Mouse (Mus musculus) kidney, embryonic 15.5 days (tissue): Measurements from ENCODE around the gene Amph. TPM values are rescaled to one million over a fixed set of nuclear protein-coding genes. Genes with fewer than 3 reads are reported as not detected.

Source experiments
- ATAC-seq: fragments of 200-750 bp; cut with Nextera tagmentation; replicated peaks from 2 replicates; pipeline ENCODE4 v1.8.0; 2017; ENCODE audit warnings: moderate TSS enrichment; ENCODE audit not compliant: low FRiP score
- H3K27ac ChIP-seq: fragments of 300-500 bp; sonication (generic); 2 replicates; pipeline ENCODE4 v1.5.1; 2015; ENCODE audit warnings: mild to moderate bottlenecking, inconsistent platforms
- H3K27me3 ChIP-seq: fragments of 300-500 bp; sonication (generic); 2 replicates; pipeline ENCODE4 v1.6.1; 2015; ENCODE audit warnings: inconsistent platforms
- H3K36me3 ChIP-seq: fragments of 300-500 bp; sonication (generic); 2 replicates; pipeline ENCODE4 v1.6.1; 2015; ENCODE audit warnings: inconsistent platforms
- H3K4me1 ChIP-seq: fragments of 300-500 bp; sonication (generic); 2 replicates; pipeline ENCODE4 v1.6.1; 2015; ENCODE audit warnings: inconsistent platforms
- H3K4me2 ChIP-seq: fragments of 300-500 bp; sonication (generic); 2 replicates; pipeline ENCODE4 v1.6.1; 2015; ENCODE audit warnings: moderate library complexity, mild to moderate bottlenecking, inconsistent platforms
- H3K4me3 ChIP-seq: fragments of 300-500 bp; sonication (generic); replicated peaks from 2 replicates; pipeline ENCODE4 v1.5.1; 2015; ENCODE audit warnings: mild to moderate bottlenecking, inconsistent platforms
- H3K9ac ChIP-seq: fragments of 300-500 bp; sonication (generic); 2 replicates; pipeline ENCODE4 v1.6.1; 2015; ENCODE audit warnings: mild to moderate bottlenecking, inconsistent platforms
- H3K9me3 ChIP-seq: fragments of 300-500 bp; sonication (generic); replicated peaks from 2 replicates; pipeline ENCODE4 v1.6.1; 2016; ENCODE audit warnings: inconsistent platforms
- WGBS: fragments of 180-500 bp; shearing (Covaris S2); methylation state at CpG from one replicate; pipeline ENCODE4 v1.1.7; 2015; ENCODE audit warnings: mixed read lengths; 5-methylcytosine and 5-hydroxymethylcytosine counted together
- polyA plus RNA-seq: library from polyadenylated mRNA; unstranded; fragments of >200 nt; fragmentation: Nextera tagmentation; extraction: Ambion mirVana; gene quantifications from 2 replicates; pipeline ENCODE4 v1.2.1, GENCODE M21; 2015

Gene Amph
- polyA plus RNA-seq, 1 experiment from 2014 or later, result 10.9 TPM

DNA sequence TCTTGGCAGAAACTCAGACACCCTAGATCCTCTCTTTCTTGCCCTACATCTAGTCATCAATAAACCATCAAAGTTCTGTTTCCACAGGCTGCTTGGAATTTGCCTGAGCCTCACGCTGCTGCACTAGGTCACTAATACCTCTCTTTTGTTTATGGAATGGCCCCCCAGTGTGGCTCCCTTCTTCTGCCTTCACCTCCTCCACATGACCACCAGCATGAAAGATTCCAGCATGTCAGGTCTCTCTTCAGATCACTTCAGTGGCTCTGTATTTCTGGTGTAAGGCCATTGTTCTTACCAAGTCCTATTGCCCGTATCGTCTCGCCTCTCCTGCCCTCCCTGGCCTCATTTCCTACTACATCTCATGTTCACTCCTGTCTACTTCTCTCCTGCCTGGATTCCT, 39.3 kb downstream of the Amph start:
- Histone ChIP-seq H3K27me3 (no peaks in the 10 kb centered on the region), H3K4me3 (no peak overlapping the region), H3K9ac (no peak overlapping the region), H3K27ac (no peak overlapping the region), H3K9me3 (no peaks in the 10 kb centered on the region), H3K4me2 (no peak overlapping the region), H3K4me1 (no peaks in the 10 kb centered on the region), H3K36me3 (no peaks in the 10 kb centered on the region)
- 60% methylated on average over 4 of the region's 4 CpGs for WGBS
- ATAC-seq, result no peak

DNA sequence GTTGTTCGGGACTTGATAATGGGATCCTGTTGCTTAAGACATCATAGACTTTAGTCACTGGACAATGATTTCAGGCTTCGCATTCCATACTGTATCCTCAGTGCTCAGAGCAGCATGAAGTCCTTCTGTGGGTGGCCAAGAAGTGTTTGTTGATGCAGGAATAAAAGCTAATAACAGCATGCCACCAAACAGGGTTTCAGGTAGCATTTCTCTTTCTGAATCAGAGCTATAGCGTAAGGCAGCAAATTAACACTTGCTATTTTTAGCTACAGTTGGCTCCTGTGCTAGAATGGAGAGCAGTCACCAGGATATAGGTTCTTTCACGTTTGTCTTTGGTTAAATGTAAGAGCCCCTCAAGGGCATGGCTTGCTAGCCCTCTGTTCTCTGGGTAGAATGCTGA, 40.3 kb downstream of the Amph start:
- no peak overlapping the region for H3K4me2 ChIP-seq
- H3K27ac ChIP-seq, result no peak overlapping the region
- H3K27me3 ChIP-seq, result no peaks in the 10 kb centered on the region
- H3K4me3 ChIP-seq, result no peak overlapping the region
- no peaks in the 10 kb centered on the region for H3K9me3 ChIP-seq
- no peaks in the 10 kb centered on the region for H3K4me1 ChIP-seq
- WGBS, result 75% methylated on average over 4 of the region's 4 CpGs
- H3K9ac ChIP-seq, result no peak overlapping the region
- no peak for ATAC-seq
- H3K36me3 ChIP-seq, result no peaks in the 10 kb centered on the region

GRCm38 (mm10) chr13:18989185-18989714, 41.2 kb downstream of the Amph start:
- no peak overlapping the region for H3K9ac ChIP-seq
- no peak overlapping the region for H3K27ac ChIP-seq
- ATAC-seq, result no peak
- no peaks in the 10 kb centered on the region for H3K27me3 ChIP-seq
- H3K4me2 ChIP-seq, result no peak overlapping the region
- H3K36me3 ChIP-seq, result no peaks in the 10 kb centered on the region
- no peaks in the 10 kb centered on the region for H3K9me3 ChIP-seq
- H3K4me1 ChIP-seq, result no peaks in the 10 kb centered on the region
- no peak overlapping the region for H3K4me3 ChIP-seq
- WGBS, result 37% methylated on average over 8 of the region's 8 CpGs

- ATAC-seq, result no peak
- Histone ChIP-seq H3K9me3 (0 out of 2 replicates have a peak, but pooled peaks cover 3% of the 10 kb centered on the region), H3K36me3 (no peaks in the 10 kb centered on the region), H3K9ac (no peak overlapping the region), H3K27me3 (no peaks in the 10 kb centered on the region), H3K4me3 (no peak overlapping the region), H3K27ac (no peak overlapping the region), H3K4me1 (no peaks in the 10 kb centered on the region), H3K4me2 (no peak overlapping the region)
- WGBS, result 91% methylated on average over 9 of the region's 9 CpGs
Measured at GRCm38 (mm10) chr13:19002502-19002901, 54.5 kb downstream of the Amph start.

- Histone ChIP-seq H3K9me3 (0 out of 2 replicates have a peak, but pooled peaks cover 3% of the 10 kb centered on the region), H3K4me1 (no peaks in the 10 kb centered on the region), H3K4me3 (no peak overlapping the region), H3K36me3 (no peaks in the 10 kb centered on the region), H3K9ac (no peak overlapping the region), H3K4me2 (no peak overlapping the region), H3K27ac (no peak overlapping the region), H3K27me3 (no peaks in the 10 kb centered on the region)
- no peak for ATAC-seq
- 44% methylated on average over 5 of the region's 5 CpGs for WGBS
Measured at GRCm38 (mm10) chr13:19004406-19004805, 56.4 kb downstream of the Amph start.

DNA sequence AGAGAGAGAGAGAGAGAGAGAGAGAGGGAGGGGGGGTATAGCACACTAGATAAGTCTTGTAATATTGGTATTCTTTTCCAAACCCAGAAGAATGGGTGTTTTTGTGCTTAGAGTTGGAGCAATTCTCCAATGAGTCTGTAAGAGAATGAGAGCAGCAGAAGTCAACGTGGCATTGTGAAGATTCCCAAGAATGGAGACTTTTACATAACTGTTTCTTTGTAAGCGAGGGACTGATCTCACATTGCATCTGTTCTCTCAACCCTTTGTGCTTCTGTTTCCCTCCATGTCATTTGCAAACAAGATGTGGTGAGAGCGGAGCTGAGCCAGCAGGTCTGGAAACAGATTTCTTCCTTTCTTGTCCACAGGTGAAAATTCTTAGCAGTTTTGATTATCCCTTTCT, 60.4 kb downstream of the Amph start:
- no peak overlapping the region for H3K9ac ChIP-seq
- ATAC-seq, result no peak
- no peaks in the 10 kb centered on the region for H3K27me3 ChIP-seq
- no peaks in the 10 kb centered on the region for H3K4me1 ChIP-seq
- 83% methylated on average over 3 of the region's 3 CpGs for WGBS
- H3K36me3 ChIP-seq, result no peaks in the 10 kb centered on the region
- H3K9me3 ChIP-seq, result no peaks in the 10 kb centered on the region
- H3K4me2 ChIP-seq, result no peak overlapping the region
- no peak overlapping the region for H3K27ac ChIP-seq
- H3K4me3 ChIP-seq, result no peak overlapping the region

DNA sequence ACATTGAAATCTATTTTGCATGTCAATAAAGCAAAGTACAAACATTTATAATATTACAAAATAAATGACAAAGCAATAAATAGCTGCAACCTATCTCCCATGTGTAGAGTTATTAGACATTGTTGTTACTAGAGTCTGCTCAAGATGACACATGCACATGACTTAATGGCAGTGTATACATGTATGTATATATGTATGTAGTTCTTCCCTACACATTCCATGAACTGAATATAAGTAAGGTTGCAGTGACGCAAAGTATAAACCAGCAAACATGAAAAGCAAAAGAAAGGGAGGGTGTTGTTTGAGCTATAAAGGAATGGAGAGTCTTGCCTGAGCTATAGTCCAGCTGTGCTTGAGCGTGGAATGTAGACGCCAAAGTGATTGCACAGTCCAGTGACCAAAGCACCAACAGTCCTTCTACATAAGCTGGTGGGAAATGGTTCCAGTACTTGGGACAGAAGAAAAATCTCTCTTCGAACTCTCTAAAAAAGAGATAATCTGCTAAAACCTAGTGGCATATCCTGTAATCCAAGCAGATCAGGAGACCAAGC, 66.9 kb downstream of the Amph start:
- Histone ChIP-seq H3K36me3 (no peaks in the 10 kb centered on the region), H3K9ac (no peak overlapping the region), H3K4me1 (no peaks in the 10 kb centered on the region), H3K27ac (no peak overlapping the region), H3K27me3 (no peaks in the 10 kb centered on the region), H3K4me3 (no peak overlapping the region), H3K4me2 (no peak overlapping the region), H3K9me3 (no peaks in the 10 kb centered on the region)
- 80% methylated on average over 4 of the region's 4 CpGs for WGBS
- no peak for ATAC-seq

GRCm38 (mm10) chr13:19021529-19021928, 73.5 kb downstream of the Amph start:
- Histone ChIP-seq H3K9me3 (no peaks in the 10 kb centered on the region), H3K27me3 (no peaks in the 10 kb centered on the region), H3K4me3 (no peak overlapping the region), H3K4me1 (no peaks in the 10 kb centered on the region), H3K36me3 (no peaks in the 10 kb centered on the region), H3K27ac (no peak overlapping the region), H3K9ac (no peak overlapping the region), H3K4me2 (no peak overlapping the region)
- ATAC-seq, result no peak
- 87% methylated on average over 2 of the region's 2 CpGs for WGBS

- no peaks in the 10 kb centered on the region for H3K27me3 ChIP-seq
- H3K27ac ChIP-seq, result no peak overlapping the region
- no peaks in the 10 kb centered on the region for H3K4me1 ChIP-seq
- no peak for ATAC-seq
- H3K9me3 ChIP-seq, result no peaks in the 10 kb centered on the region
- H3K4me3 ChIP-seq, result no peak overlapping the region
- no peaks in the 10 kb centered on the region for H3K36me3 ChIP-seq
- 71% methylated on average over 3 of the region's 3 CpGs for WGBS
- H3K4me2 ChIP-seq, result no peak overlapping the region
- no peak overlapping the region for H3K9ac ChIP-seq
Measured at GRCm38 (mm10) chr13:19022310-19022709, 74.3 kb downstream of the Amph start.

DNA sequence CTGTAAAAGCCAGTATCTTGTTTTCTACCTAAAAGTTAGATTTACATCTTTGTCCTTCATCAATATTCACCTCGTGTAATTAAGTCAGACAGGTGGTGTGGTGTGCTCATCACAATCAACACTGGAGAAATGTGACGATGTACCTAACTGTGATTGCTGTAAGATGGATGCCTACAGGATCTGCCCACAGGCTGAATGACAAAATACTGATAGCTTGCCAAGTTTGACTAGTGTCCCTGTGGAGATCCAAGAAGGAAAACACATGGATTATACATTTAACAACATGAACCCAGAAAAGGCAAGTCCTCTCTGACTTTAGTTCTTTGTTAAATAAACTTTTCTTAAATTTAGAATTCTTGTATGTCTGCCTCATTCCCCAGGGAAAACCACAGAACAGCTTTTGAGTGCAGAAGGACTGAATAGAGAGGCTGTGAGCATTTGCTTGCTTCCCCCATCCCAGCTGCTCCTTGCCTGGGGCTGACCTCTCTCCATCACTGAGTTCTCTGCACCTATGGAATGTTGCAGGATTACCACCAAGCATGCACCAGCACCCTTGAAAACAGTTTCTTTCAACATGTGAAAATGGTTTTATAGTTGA, 77.2 kb downstream of the Amph start:
- ATAC-seq, result no peak
- no peak overlapping the region for H3K9ac ChIP-seq

GRCm38 (mm10) chr13:19025906-19026305, 77.9 kb downstream of the Amph start:
- no peaks in the 10 kb centered on the region for H3K27me3 ChIP-seq
- H3K36me3 ChIP-seq, result no peaks in the 10 kb centered on the region
- no peak overlapping the region for H3K4me2 ChIP-seq
- no peaks in the 10 kb centered on the region for H3K4me1 ChIP-seq
- no peak for ATAC-seq
- H3K4me3 ChIP-seq, result no peak overlapping the region
- H3K9me3 ChIP-seq, result no peaks in the 10 kb centered on the region
- 85% methylated on average over 4 of the region's 4 CpGs for WGBS
- H3K9ac ChIP-seq, result no peak overlapping the region
- H3K27ac ChIP-seq, result no peak overlapping the region

More for the DNA sequence above, 77.2 kb downstream of the Amph start:
- Histone ChIP-seq H3K9me3 (no peaks in the 10 kb centered on the region), H3K4me1 (no peaks in the 10 kb centered on the region), H3K36me3 (no peaks in the 10 kb centered on the region), H3K27ac (no peak overlapping the region), H3K27me3 (no peaks in the 10 kb centered on the region), H3K4me2 (no peak overlapping the region), H3K4me3 (no peak overlapping the region)
- 72% methylated on average over 2 of the region's 2 CpGs for WGBS

DNA sequence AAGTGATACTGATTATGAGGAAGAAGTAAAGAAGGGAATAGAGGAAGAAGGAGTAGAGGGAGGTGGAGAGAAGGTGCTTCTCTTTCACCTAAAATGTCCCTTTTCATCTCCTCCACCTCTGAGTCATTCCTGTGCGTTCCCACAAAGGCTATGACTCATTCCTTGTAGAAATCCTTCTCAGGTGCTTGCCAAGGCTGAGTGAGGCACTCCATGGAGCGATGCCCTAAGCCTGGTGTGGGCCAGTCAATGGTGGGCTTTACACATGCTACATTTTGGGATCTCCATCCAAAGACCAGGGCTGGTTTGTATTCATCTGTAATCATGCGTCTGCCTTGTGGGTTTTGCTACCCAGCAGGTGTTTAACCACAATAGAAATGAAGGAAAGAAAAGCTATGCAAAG, 78.9 kb downstream of the Amph start:
- Histone ChIP-seq H3K9ac (no peak overlapping the region), H3K4me2 (no peak overlapping the region), H3K4me1 (no peaks in the 10 kb centered on the region), H3K9me3 (no peaks in the 10 kb centered on the region), H3K27ac (no peak overlapping the region), H3K27me3 (no peaks in the 10 kb centered on the region), H3K4me3 (no peak overlapping the region), H3K36me3 (no peaks in the 10 kb centered on the region)
- WGBS, result 86% methylated on average over 3 of the region's 3 CpGs
- ATAC-seq, result no peak
